Mouse (Mus musculus): ENCODE results near the gene Mgst2.

Gene Mgst2

DNA sequence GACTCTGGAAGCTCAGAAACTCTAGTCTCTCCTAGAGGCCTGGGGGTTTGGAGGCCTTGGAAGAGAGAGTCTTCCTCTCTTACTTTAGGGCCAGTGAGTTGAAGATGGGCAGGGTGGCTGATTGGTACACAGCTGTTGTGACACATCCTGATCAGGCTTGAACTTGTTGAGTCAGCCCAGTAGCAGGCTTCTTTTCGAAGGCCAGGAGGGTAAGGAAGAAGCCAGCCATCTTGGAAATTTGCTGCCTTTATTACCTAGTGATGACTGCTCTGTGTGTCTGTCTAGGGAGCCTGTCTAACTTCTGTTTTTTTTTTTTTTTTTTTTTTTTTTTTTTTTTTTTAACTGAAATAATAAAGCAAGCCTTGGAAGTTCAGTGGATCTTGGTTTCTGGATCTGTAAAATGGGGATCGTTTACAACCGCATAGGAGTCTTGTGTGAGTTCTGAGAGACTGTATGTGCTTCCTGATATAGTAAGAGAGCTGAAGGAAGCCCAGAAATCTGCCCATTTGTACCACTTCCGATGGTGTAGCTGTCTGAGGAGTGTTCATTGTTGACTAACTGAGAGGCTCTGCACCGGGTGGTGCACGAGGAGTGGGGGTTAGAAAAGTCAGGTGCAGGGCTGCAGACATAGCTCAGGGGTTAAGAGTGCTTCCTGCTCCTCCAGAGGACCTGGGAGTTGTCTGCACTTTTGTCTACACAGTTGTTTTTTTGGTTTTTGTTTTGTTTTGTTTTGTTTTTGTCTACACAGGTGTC is 5.7 kb upstream of the Mgst2 start:
- in situ Hi-C loops (cut with MboI, MseI), result no loop called here

DNA sequence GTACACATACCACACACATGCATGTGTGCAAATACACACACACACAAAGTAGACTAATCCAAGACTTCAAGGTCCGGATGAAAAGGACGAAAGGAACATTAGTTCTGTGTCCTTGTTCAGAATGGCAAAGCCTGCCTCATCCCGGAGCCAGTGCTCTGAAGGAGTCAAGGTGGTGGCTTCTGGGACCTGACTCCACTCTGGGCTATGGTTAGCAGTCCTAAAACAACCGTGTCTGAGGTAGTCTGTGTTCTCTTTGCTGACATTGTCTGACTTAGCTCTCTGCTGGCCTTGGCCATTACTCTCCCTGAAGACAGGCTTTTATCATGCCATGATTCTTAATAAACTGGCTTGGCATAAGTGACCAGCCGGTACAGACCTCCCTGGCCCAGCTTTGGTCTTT is 745 bp upstream of the Mgst2 start:
- in situ Hi-C loops (cut with MboI, MseI), result no loop called here

DNA sequence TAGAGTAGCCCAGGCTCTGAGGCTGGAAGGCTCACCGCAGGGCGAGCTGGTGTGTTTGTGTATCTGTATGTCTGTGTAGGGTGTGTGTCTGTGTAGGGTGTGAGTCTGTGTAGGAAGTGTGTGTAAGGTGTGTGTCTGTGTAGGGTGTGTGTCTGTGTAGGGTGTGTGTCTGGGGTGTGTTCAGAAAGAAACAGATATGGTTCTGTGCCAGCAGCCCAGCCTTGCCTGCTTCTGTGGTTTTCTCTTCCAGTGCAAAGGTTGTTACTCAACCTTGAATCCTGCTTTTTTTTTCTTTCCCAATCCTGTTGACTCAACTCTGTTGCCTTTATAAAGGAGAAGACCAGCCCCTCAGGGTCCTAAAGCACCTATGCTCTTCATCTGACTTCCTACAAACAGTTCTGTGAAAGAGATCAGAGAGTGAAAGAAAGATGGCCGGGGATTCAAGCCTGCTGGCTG is 689 bp downstream of the Mgst2 start:
- in situ Hi-C loops (cut with MboI, MseI), result no loop called here

DNA sequence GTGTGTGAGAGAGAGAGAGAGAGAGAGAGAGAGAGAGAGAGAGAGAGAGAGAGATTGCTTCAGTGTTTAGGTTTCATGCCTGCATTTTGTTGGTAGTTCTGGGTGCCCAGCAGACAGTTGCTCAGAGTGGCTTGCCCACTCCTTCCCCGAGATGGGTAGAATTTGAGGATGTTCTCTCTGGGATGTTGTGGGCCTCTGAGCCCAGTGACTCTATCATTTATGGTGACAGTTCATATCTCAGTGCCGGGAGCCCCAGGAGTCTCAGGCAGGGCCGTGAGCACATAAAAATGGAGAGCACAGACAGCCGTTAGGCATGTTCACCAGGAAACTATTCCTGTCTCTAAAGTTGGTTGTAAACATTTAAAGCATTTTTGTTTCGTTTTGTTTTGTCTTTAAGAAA is 1.2 kb downstream of the Mgst2 start:
- in situ Hi-C loops (cut with MboI, MseI), result no loop called here

DNA sequence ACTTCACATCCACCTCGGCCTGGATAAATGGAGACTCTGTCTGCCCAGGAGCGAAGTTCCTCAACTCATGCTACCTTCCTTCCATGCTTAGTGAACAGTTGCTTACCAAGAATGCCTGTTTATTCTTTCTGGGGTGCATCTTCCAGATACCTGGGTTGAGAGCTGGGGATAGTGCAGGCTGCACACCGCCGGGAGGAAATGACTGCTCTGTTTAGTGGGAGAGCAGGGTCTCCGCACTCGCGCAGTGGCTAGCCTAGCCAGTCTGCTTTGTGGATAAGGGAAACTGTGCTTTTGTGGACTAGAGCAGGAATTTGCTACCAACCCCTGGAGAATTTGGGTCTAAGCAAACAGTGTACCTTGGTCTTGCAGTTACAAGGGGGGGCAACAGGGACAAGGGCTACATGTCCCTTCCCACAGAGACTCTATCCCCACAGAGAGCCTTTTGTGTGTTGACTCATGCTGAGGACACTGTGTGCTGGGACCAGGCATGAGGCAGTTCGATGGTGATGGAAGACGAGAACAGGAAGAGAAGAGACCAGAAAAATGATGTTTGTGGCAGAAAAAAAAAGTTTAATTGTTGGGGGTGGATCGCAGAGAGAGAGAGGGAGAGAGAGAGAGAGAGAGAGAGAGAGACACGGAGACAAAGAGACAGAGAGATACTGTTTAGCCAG is 1.9 kb downstream of the Mgst2 start:
- in situ Hi-C loops (cut with MboI, MseI), result no loop called here

DNA sequence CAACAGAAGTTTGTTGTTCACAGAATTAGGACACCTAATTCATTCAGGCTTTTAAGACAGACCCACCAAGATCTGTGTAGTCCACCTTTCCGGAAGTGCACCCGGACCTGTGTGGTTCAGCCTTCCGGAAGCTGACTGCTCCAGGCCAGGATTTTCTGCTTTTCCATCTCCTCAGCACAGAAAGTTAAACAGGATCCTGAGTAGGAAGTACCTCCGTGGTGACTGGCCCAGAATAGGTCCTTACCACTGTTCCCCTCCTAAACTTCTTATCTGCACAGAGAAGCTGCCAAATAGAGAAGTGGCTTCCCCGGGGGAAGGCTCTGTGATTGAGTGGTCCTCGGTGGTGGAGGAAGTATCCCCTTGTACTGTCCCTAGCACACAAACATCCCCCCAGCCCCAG is 2.4 kb downstream of the Mgst2 start:
- in situ Hi-C loops (cut with MboI, MseI), result no loop called here

DNA sequence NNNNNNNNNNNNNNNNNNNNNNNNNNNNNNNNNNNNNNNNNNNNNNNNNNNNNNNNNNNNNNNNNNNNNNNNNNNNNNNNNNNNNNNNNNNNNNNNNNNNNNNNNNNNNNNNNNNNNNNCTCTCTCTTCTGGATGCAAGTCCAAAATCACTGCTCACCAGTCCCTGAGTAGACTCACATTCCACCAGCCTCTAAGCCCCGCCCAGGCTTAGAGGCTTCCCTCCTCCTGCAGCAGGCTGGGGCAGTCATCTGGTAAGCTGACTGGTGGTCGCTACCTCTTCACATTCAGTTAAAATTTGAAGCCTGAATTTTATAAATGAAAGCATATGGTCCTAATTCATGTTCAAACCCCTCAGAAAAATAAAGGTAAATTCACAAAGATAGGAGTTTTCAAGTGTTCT is 8.4 kb downstream of the Mgst2 start:
- in situ Hi-C loops (cut with MboI, MseI), result no loop called here

DNA sequence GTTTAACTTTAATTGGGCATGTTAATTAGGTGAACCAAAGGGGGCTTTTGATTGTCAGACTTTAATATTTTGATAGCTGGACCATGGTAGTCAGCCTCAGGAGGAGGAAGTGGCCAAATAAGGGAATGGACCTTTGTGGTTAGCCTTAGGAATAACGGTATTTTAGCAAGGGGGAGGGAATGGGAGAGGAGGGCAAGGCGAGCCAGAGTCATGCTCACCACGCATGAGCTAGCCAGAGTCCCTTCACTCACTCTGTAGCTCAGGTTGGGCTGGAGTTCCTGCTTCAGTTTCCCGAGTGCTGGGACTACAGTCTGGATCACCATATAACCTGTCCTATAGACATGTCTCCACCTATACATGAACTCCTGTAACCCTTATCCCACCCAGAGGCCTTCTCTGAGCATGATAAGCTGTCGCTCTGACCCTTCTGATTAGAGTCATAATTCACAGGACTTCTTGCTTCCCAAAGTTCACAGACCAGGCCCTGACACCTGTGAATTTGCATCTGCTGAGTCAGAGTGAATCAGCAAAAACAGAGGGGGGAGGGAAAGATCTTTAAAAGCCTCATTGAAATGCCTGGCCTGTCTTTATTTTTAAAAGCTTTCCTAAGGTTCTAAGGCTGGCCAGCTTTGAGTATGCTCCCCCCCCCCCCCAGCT is 10.4 kb downstream of the Mgst2 start:
- in situ Hi-C loops (cut with MboI, MseI), result no loop called here

DNA sequence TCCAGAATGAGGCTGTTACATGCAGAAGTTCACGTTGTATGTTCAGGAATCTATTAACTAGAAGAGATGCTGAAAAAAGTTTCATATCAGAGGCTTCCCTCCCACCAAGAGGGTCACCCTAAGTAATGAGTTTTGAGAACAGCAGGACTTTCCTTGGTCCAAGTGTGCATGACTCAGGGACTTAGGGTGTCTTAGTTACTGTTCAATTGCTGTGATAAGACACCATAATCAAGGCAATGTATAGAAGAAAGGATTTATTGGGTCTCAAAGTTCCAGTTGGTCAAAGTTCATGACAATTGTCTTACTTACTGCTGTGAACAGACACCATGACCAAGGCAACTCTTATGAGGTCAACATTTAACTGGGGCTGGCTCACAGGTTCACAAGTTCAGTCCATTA is 10.9 kb downstream of the Mgst2 start:
- in situ Hi-C loops (cut with MboI, MseI), result no loop called here

DNA sequence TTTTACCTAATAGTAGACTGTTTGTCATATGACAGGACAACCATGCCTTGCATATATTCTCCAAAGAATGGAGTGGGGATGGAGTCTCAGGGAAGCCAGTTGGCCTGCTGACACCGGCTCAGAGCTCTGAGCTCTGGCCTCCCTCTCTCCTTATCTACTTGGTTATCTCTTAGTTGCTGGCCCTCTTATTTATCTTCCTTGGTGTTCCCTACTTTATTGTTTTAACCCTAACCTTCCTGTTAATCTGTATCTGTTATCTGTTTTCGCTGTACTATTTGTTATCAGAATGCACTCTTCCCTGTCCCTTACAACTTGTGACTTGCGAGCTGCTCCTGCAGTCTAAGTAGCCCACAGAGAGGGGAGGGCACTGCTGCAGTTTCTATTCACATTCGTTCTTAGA is 12.5 kb downstream of the Mgst2 start:
- in situ Hi-C loops (cut with MboI, MseI), result no loop called here

DNA sequence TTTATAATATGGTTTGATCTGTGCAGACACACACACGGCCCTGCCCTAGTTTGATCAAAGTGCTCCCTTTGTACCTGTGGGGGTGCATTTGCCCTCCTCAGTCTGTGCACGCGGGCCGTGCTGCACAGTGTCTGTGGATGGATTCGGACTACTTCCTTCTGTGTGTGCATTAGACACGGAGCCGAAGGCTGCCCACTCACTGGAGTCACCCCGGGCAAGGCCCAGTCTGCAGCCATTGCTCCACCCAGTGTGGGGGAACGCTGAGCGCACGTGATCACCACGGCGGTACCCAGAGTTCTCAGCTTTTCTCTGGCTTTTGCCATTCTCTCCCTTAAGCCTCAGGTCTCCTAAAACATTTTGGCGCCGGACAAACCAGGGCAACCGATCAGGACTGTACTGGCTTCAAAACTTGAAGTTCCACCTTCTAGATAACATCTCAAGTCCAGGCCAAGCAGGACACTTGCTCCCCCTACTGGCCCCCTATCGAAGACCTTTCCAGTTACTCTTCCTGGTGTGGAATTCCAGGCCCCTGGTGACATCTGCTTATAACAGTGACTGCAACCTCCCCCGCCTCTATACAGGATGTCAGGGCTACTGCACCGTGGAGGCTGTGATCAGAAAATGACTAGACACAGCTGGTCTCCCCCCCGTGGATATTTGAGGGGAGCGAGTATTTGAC is 13.4 kb downstream of the Mgst2 start:
- in situ Hi-C loops (cut with MboI, MseI), result no loop called here

DNA sequence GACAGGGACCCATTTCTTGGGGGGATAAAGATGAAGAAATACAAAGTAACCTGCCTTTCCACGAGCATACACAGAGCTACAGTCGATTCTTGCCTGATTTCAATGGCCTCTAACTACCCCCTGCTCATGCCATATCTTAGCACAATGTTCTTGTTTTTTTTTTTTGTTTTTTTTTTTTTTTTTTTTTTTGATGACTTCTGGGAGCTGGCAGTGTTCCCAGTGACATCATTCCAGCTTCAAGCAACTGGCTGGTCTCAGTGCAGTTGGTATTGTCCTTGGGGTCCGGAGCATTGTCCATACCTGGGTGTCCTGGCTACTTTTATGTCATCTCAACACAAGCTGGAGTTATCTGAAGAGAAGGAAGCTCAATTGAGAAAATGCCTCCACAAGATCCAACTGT is 14.8 kb downstream of the Mgst2 start:
- in situ Hi-C loops (cut with MboI, MseI), result no loop called here

DNA sequence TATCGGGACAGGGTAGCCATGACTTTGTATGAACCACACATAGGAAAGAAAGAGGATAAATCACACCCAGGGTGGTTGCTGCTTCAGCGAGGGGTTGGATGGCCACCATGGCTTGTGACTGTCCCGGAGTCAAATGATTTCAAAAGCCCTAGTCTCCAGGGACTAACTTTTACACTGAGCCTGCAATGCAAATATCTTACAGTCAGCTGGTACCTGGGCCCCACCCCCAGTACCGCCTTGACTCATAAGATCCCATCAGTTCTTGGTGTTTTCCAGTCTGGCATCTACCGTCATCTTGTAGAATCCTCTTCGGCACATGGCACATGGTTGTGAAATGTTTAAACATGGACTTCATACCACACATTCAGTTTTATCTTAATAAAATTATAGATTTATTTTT is 25.4 kb downstream of the Mgst2 start:
- in situ Hi-C loops (cut with MboI, MseI), result no loop called here

DNA sequence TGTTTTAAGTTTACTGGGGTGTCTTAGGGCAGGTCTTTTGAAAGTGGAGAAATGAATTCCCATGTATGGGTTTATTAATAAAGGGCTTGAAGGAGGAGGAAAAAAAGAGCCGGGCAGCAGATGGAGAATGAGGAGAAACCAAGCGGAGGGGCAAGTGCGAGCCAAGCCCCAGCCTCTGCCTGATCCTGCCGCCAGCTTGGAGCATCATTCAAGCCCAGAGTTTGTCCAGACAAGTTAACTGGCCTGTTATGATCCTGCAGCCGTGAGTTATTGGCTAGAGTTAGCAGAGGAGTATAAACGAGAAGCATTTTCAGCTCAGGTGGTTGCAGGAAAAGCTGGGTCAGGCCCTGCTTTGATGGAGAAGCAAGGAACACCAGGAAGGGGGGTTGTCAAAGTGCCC is 26.2 kb downstream of the Mgst2 start:
- in situ Hi-C loops (cut with MboI, MseI), result no loop called here

DNA sequence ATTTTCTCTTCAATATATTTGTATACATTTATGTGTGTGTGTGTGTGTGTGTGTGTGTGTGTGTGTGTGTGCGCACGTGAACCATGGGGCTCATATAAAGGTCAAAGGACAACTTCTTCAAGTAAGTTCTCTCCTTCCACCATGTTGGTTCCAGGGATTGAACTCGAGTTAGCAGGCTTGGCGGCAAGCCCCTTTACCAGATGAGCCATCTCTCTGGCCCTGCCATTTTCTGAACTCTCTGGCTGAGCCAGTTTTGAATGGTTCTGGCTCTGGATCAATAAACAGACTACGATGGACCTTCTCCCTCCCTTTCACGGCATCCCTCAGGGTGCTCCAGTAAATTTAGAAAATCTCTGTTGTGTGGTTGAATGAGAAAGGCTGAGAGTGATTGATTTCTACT is 26.6 kb downstream of the Mgst2 start:
- in situ Hi-C loops (cut with MboI, MseI), result no loop called here

DNA sequence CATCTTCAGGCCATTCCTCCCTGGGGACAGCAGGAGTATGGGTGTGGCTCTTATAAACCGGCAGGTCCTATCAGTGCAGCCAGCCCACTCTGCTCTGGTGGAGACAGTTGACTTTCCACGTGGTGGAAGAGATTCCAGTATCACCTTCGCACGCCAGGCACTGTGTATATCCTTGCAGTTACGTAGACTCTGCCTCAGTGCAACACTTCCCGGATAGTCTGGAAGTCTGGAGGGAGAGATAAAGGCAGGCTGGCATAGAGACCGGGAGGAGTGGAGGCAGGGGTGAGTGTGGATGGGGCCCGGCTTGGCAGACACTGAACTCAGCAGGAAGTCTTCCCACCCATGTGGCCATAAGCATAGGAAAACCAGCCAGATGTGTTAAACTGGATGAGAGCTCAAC is 28.6 kb downstream of the Mgst2 start:
- in situ Hi-C loops (cut with MboI, MseI), result no loop called here

DNA sequence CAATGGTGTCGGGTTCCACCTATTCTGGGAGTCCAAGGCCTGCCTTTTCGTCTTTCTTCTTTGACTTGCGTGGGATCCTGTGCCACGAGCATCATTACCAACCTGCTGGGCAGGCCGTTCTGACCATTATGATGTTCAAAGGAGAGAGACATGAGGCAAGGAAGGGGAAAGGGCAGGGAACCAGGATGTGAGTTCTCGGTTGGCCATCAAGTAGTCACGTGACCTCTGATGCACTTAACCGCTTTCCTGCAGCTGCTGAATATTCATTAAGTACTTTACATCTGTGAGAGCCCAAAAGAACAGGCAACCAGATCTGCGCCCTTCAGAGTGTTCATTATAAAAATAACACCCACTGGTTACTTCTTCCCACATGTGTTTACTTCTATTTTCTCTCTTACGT is 33.0 kb downstream of the Mgst2 start:
- in situ Hi-C loops (cut with MboI, MseI), result no loop called here

DNA sequence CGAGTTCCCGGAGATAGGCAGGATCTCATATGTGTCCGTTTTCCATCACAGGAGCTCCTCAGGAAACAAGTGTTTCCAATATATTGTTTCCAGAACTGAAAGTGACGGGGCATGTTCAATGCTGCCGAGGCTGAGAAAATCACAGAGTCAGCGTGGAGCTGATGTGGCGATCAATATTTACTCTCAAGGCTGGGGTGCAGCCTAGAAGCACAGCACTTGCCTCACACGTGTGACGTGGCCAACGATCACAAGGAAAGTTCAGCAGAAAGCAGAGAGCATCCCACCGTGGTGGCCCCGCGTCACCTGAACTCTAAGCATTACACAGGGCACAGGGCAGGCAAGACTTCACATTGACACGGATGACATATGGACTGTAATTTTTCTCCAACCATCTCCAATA is 34.4 kb downstream of the Mgst2 start:
- in situ Hi-C loops (cut with MboI, MseI), result no loop called here

DNA sequence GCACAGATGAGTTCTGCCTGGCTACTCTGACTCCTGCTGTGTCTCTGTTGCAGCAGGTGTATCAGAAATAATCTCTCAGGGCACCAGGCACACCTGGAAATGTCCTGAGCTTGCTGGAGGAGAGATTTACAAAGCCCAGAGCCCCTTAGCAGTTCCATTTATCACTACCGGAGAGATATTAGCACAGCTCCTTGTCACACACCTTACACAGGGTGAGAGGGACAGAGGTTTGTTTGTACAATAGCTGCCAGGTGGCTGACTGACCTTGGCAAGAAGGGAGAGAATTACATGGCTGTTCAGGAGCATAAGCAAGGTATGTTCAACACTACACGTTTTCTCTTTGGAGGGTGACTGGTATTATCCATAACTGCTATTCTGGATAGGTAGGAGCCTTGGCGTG is 35.6 kb downstream of the Mgst2 start:
- in situ Hi-C loops (cut with MboI, MseI), result no loop called here

DNA sequence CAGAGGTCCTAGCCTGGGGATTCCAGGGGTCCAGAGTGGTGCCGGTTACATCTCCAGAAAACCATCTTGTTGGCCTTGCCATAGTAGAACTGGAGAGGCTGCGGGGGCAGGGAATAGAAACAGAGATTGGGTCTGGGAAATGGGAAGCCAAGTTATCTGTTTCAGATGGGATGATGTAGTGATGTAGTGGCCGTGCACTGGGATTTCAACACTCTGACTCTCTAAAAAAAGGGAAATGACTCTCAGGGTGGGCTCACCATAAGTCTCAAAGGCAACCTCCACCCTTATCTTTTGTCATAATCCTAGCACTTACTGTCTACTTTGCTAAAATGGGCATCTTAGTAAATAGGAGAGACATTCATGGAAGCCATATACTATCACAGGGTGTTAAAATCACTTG is 37.8 kb downstream of the Mgst2 start:
- in situ Hi-C loops (cut with MboI, MseI), result no loop called here

DNA sequence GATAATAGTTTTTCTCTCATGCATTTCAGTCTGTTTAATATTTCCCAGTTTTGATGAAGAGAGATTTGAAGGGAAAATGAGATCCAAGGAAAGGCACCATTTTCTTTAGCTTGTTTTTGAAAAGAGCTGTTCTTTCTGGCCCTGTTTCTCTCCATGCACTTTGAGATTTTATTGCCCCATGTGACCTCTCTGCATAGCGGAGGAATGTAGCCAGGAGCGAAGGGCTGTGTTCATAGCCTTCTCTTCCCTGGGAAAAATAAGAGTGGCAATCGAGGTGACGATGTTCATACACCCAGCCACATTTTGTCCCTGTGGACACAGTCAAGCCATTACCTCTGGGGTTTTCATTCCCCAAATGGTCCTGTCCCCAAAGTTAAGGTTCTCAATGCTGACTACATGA is 40.0 kb downstream of the Mgst2 start:
- in situ Hi-C loops (cut with MboI, MseI), result no loop called here

DNA sequence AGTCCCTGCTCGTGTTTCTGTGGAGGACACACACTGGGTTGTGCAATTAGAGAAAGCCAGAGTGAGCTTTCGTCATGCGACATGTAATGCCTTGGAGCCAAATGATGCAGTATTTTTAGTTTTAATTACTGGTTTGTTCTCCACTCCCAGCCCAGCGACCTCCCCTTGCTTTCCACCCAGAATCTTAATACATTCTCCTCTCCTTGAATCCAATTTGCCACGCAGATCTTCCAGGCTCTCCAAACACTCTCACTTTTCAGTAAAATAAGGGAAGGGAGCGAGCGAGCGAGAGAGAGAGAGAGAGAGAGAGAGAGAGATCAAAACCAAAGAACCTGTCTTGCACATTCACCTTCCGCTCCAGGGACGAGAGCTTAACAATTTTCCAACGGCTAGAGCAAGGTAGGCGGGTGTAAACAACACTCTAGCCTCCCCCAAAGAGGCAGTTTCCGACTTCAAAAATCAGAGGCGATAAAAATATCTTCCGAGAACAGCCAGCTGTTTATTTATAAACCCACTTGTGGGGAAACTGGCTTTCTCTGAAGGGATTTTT is 40.6 kb downstream of the Mgst2 start:
- in situ Hi-C loops (cut with MboI, MseI), result no loop called here
